Mouse (Mus musculus): ENCODE results near the gene Nodal.

DNA sequence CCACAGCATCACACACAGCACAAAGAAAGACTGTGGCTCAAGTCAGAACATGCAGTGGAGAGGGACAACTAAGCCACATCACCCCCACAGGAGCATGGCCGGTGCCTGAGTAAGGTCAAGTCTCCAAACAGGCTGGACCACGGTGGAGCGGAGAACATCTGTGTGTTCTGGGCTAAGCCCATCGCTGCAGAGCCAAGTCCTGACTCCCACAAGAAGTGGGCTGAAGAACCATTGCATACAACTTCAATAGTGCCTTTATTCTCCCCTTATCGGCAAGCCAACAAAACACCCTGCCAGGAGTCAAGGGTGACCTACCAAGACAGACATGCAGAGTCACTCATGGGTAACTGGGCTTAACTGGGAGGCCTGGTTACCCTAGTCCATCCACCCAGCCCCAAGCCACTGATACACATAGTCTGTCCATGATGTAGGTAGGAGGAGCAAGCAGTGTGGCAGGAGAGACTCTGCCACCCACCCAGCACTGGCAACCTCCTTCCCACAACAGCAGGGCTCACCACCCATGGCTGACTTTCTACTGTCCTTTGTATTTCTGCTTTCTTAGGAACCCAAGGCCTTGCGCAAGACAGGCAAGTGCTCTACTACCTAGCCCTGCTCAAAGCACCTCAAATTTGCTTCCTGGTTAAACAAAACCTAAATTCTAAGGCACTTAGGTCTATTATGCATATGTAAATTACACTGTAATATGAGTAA lies 42.8 kb upstream of the Nodal start:
- TF ChIP-seq CTCF (IDR thresholded peaks at IDR 0.05; ENCODE audit: insufficient read depth, low read length) (no peak), POLR2A (IDR thresholded peaks at IDR 0.05; ENCODE audit: borderline replicate concordance, extremely low read depth, low read depth, low read length) (no peak)
